Mouse (Mus musculus) kidney, embryonic 16.5 days (tissue): ENCODE data around the gene Fam111a. TPM values are rescaled to one million over a fixed set of nuclear protein-coding genes. Genes with fewer than 3 reads are reported as not detected.
"Not testable (repeated sequence)": the region's sequence is repeated elsewhere in the genome, so short reads cannot be mapped to it uniquely, and the experiment has no call there.

Experiments used
- ATAC-seq: fragments of 200-750 bp; cut with Nextera tagmentation; 2 replicates; pipeline ENCODE4 v1.8.0; 2017; ENCODE audit warnings: moderate TSS enrichment; ENCODE audit not compliant: low FRiP score, low TSS enrichment
- H3K27ac ChIP-seq: fragments of 300-500 bp; sonication (generic); 2 replicates; pipeline ENCODE4 v1.5.1; 2014; ENCODE audit warnings: low read length
- H3K27me3 ChIP-seq: fragments of 300-500 bp; sonication (generic); 2 replicates; pipeline ENCODE4 v1.6.1; 2014; ENCODE audit warnings: low read length, control low read depth, mixed read lengths; ENCODE audit not compliant: insufficient read depth
- H3K36me3 ChIP-seq: fragments of 300-500 bp; sonication (generic); 2 replicates; pipeline ENCODE4 v1.6.1; 2014; ENCODE audit warnings: low read length, control low read depth, mixed read lengths; ENCODE audit not compliant: insufficient read depth
- H3K4me1 ChIP-seq: fragments of 300-500 bp; sonication (generic); 2 replicates; pipeline ENCODE4 v1.6.1; 2014; ENCODE audit warnings: low read length, control low read depth, mixed read lengths; ENCODE audit not compliant: insufficient read depth
- H3K4me2 ChIP-seq: fragments of 300-500 bp; sonication (generic); replicated peaks from 2 replicates; pipeline ENCODE4 v1.6.1; 2014; ENCODE audit warnings: low read depth, low read length
- H3K4me3 ChIP-seq: fragments of 300-500 bp; sonication (generic); 2 replicates; pipeline ENCODE4 v1.5.1; 2014; ENCODE audit warnings: mild to moderate bottlenecking, low read length
- H3K9ac ChIP-seq: fragments of 300-500 bp; sonication (generic); replicated peaks from 2 replicates; pipeline ENCODE4 v1.6.1; 2014; ENCODE audit warnings: low read length
- H3K9me3 ChIP-seq: fragments of 300-500 bp; sonication (generic); 2 replicates; pipeline ENCODE4 v1.6.1; 2016; ENCODE audit warnings: low read length, control low read depth
- WGBS: fragments of 180-500 bp; shearing (Covaris S2); extraction: QIAGEN DNeasy Blood & Tissue Kit; methylation state at CpG from one replicate; pipeline ENCODE4 v1.1.7; 2014; 5-methylcytosine and 5-hydroxymethylcytosine counted together
- polyA plus RNA-seq: library from polyadenylated mRNA; unstranded; fragments of >200 nt; fragmentation: Nextera tagmentation; extraction: Ambion mirVana; gene quantifications from 2 replicates; pipeline ENCODE4 v1.2.1, GENCODE M21; 2015

The Fam111a gene
- 24.3 and 26.0 TPM in 2 replicates for polyA plus RNA-seq

DNA sequence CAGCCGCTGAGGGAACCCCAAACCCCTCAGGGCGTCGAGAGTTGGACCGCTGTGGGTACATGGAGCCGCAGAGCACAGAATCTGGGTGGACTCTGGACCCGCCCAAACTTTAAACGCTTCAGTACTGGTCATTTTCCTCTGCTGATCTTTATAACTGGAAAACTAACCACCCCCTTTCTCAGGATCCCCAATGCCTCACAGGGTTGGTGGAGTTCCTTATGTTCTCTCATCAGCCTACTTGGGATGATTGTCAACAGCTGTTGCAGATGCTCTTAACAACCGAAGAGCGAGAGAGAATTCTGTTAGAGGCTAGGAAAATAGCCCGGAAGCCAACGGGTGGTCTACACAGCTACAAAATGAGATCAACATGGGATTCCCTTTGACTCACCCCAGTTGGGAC is at the start of gene Fam111a:
Fam111a (plus strand) TSS at position 301 of the 400 bp plus-strand sequence.
- not testable (repeated sequence) for ATAC-seq
- 88% methylated on average over 11 of the region's 11 CpGs for WGBS

DNA sequence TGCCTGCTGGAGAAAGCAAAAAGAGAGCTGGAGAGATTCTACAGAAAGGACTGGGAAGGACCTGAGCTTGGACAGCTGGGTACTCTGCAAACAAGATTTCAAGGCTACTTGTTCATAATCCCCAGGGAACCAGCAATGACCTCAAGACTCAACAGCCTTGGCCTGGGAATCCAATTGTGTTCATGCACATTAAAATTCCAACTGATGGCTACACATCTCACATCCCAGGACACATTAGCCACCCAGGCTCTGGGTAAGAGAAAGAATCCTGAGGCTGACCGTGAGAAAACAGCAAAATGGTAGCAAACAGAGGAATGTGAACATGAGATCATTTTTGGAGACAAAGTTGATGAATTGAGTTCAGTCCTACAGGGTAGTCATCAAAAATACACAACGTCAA is 49.3 kb upstream of the Fam111a start:
- H3K4me3 ChIP-seq: no peak overlapping the region
- no peak overlapping the region for H3K9ac ChIP-seq
- no peak overlapping the region for H3K27ac ChIP-seq
- peaks cover 12% of the 10 kb centered on the region for H3K36me3 ChIP-seq
- peaks cover 18% of the 10 kb centered on the region for H3K4me1 ChIP-seq
- WGBS: 90% methylated on average over 2 of the region's 2 CpGs
- no peak overlapping the region for H3K4me2 ChIP-seq
- no peak for ATAC-seq
- H3K27me3 ChIP-seq: no peaks in the 10 kb centered on the region
- H3K9me3 ChIP-seq: no peaks in the 10 kb centered on the region

More for the DNA sequence above, at the start of gene Fam111a:
- not testable (repeated sequence) for H3K27ac ChIP-seq, H3K4me3 ChIP-seq, H3K9ac ChIP-seq, H3K9me3 ChIP-seq, H3K4me2 ChIP-seq, H3K36me3 ChIP-seq, H3K27me3 ChIP-seq, H3K4me1 ChIP-seq

DNA sequence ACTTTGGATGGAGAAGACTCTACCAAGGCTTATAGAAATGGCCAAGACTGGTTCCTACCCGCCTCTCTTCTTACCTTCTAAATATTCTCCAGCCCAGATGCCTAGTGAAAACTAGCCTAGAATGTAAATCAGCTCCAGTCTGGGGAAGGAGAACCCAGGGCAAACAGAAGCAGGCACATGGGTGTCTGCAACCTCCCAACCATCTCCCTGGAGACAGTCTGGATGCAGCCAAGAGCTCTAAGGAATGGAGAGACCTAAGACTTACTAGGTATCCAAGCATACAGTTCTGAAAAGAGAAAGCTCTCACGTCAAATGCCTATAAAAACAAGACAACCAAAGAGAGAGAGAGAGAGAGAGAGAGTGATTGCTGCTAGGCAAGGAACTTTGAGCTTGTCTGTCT is 47.6 kb upstream of the Fam111a start:
- Histone ChIP-seq H3K36me3 (no peaks in the 10 kb centered on the region), H3K4me2 (no peak overlapping the region), H3K9ac (no peak overlapping the region), H3K9me3 (no peaks in the 10 kb centered on the region), H3K27me3 (no peaks in the 10 kb centered on the region), H3K4me3 (no peak overlapping the region), H3K4me1 (peaks cover 20% of the 10 kb centered on the region), H3K27ac (no peak overlapping the region)
- no peak for ATAC-seq
- 69% methylated on average over 2 of the region's 2 CpGs for WGBS

DNA sequence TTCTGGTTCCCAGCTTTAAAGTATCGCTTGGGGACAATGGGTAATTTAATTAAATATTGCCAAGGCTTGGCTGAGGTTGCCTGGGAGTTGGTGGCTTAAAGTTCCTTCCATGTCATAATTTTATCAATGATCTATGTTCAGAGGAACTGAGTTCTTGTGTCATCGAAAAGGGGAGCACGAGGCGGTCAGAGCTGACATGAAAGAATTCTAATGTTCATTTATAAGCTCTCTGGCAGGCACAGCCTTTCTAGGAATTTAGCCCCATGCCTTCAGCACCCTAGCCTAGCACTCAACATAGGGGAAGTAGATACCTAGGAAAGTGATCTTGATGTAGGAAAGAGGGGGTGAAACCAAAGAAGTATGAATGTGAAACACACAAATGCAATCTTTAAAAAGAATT is 47.2 kb upstream of the Fam111a start:
- no peak for ATAC-seq
- WGBS: 68% methylated on average over 4 of the region's 4 CpGs
- Histone ChIP-seq H3K27ac (no peak overlapping the region), H3K27me3 (no peaks in the 10 kb centered on the region), H3K9me3 (no peaks in the 10 kb centered on the region), H3K9ac (no peak overlapping the region), H3K4me2 (no peak overlapping the region), H3K4me1 (peaks cover 20% of the 10 kb centered on the region), H3K4me3 (no peak overlapping the region), H3K36me3 (no peaks in the 10 kb centered on the region)

DNA sequence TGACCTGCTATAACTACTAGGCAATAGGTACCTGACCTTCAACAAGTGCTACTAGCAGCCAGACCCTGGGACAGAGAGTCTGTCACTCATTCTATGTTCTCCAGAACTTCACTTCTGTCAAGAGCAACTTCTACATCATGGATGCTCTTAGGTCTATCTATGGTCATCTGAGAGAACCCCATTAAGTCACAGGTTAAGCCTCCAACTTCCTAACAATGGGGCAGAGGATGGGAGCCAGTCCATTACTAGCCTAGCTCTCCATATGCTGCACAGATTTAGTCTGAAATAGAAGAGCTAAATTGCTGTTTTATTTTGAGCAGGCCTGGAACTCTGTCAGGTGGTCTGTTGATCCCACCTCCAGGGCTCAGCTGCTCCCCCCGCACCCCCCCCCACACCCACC is 46.6 kb upstream of the Fam111a start:
- H3K4me3 ChIP-seq: no peak overlapping the region
- H3K9me3 ChIP-seq: no peaks in the 10 kb centered on the region
- H3K9ac ChIP-seq: no peak overlapping the region
- H3K4me2 ChIP-seq: no peak overlapping the region
- H3K36me3 ChIP-seq: no peaks in the 10 kb centered on the region
- ATAC-seq: no peak
- 100% methylated on average over 1 of the region's 1 CpGs for WGBS
- H3K27me3 ChIP-seq: no peaks in the 10 kb centered on the region
- H3K4me1 ChIP-seq: peaks cover 20% of the 10 kb centered on the region
- H3K27ac ChIP-seq: no peak overlapping the region

GRCm38 (mm10) chr19:12499485-12499884 is 46.1 kb upstream of the Fam111a start:
- H3K27me3 ChIP-seq: no peaks in the 10 kb centered on the region
- H3K4me3 ChIP-seq: peak overlapping the region; percentile 80
- H3K36me3 ChIP-seq: no peaks in the 10 kb centered on the region
- H3K9ac ChIP-seq: no peak overlapping the region
- no peak overlapping the region for H3K27ac ChIP-seq
- H3K4me1 ChIP-seq: peaks cover 20% of the 10 kb centered on the region
- H3K4me2 ChIP-seq: peak overlapping the region; percentile 98; the same call in 1 of the 2 replicates
- WGBS: 4% methylated on average over 2 of the region's 2 CpGs
- ATAC-seq: no peak
- H3K9me3 ChIP-seq: no peaks in the 10 kb centered on the region

- Histone ChIP-seq H3K4me1 (peaks cover 20% of the 10 kb centered on the region), H3K36me3 (no peaks in the 10 kb centered on the region), H3K9me3 (no peaks in the 10 kb centered on the region), H3K4me2 (peak overlapping the region; percentile 98), H3K9ac (peak overlapping the region; percentile 14), H3K4me3 (peak overlapping the region; percentile 80), H3K27ac (no peak overlapping the region), H3K27me3 (no peaks in the 10 kb centered on the region)
- 0 out of 2 replicates have a peak, but pooled peaks have one; percentile 17 for ATAC-seq
- WGBS: 0% methylated on average over 3 of the region's 3 CpGs
These were observed 45.4 kb upstream of the Fam111a start for GRCm38 (mm10) chr19:12500124-12500523.

DNA sequence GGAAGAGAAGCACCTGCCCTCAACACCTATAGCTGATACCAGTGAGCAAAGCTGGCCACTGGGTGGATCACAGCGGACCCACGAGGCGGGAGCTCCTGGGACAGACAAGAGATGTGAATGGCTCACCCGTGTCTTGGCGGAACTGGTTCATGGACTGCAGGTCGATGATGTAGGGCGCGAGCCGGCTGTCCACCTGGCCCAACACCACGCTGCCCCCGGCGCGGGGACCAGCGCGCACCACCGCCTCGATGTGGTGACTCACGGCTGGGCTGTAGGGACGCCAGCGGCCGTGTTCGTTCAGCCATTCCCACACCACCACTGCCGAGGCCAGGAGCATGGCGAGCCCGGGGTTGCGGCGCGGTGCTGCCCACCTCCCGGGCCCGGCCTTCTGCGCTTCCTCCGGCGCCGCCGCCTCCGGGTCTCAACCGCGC is 44.6 kb upstream of the Fam111a start:
- H3K4me1 ChIP-seq: peaks cover 20% of the 10 kb centered on the region
- no peaks in the 10 kb centered on the region for H3K9me3 ChIP-seq
- no peaks in the 10 kb centered on the region for H3K27me3 ChIP-seq
- H3K27ac ChIP-seq: peak overlapping the region; percentile 61
- WGBS: under 1% methylated on average over 31 of the region's 38 CpGs
- peak overlapping the region; percentile 80 for H3K4me3 ChIP-seq
- no peaks in the 10 kb centered on the region for H3K36me3 ChIP-seq
- H3K9ac ChIP-seq: peak overlapping the region; percentile 86
- H3K4me2 ChIP-seq: peak overlapping the region; percentile 98
- peak; percentile 81 for ATAC-seq

- H3K4me2 ChIP-seq: peak within 1 kb of the TSS; percentile 98
- H3K4me3 ChIP-seq: peak within 1 kb of the TSS; percentile 80
- peak; percentile 94 for ATAC-seq
- H3K27me3 ChIP-seq: no peaks in the 10 kb centered on the region
- H3K9ac ChIP-seq: peak within 1 kb of the TSS; percentile 86
- H3K4me1 ChIP-seq: peaks cover 20% of the 10 kb centered on the region
- H3K27ac ChIP-seq: peak within 1 kb of the TSS; percentile 61
- no peaks in the 10 kb centered on the region for H3K36me3 ChIP-seq
- H3K9me3 ChIP-seq: no peaks in the 10 kb centered on the region
- under 1% methylated on average over 77 of the region's 80 CpGs for WGBS
These were observed 43.9 kb upstream of the Fam111a start, which contains the start of gene Dtx4 for GRCm38 (mm10) chr19:12501370-12502347. Gene Dtx4 (minus strand): TSS chr19:12501454.

DNA sequence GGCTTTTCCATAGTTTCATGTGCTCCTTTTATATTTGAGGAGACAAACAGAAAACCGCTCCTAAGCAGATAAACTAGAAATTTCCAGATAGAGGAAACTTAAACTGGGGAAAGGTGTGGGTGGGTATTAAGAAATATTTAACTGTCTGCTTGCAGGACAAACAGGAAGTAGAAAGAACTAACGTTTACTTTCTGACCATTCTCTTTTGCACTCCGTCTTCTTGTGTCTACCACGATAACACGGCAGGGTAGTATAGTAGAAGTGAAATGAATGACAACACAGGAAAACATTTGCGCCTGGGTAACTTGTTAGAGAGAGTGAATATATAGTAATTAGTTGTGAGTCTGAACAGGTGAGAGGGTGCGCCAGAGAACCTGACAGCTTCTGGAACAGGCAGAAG is 42.8 kb upstream of the Fam111a start:
- no peaks in the 10 kb centered on the region for H3K36me3 ChIP-seq
- H3K27me3 ChIP-seq: no peaks in the 10 kb centered on the region
- no peak overlapping the region for H3K4me2 ChIP-seq
- WGBS: 80% methylated on average over 7 of the region's 7 CpGs
- H3K9me3 ChIP-seq: no peaks in the 10 kb centered on the region
- peaks cover 20% of the 10 kb centered on the region for H3K4me1 ChIP-seq
- H3K27ac ChIP-seq: no peak overlapping the region
- H3K4me3 ChIP-seq: no peak overlapping the region
- no peak overlapping the region for H3K9ac ChIP-seq
- no peak for ATAC-seq
